Mouse (Mus musculus): ENCODE measurements around the gene Gm21650. TPM values are rescaled to one million over a fixed set of nuclear protein-coding genes. Genes with fewer than 3 reads are reported as not detected.
"Not testable (repeated sequence)": the region's sequence is repeated elsewhere in the genome, so short reads cannot be mapped to it uniquely, and the experiment has no call there.

Gm21650 gene
- not detected in 2 replicates for polyA plus RNA-seq (2015; fragmentation: Nextera tagmentation; extraction: Ambion mirVana)

DNA sequence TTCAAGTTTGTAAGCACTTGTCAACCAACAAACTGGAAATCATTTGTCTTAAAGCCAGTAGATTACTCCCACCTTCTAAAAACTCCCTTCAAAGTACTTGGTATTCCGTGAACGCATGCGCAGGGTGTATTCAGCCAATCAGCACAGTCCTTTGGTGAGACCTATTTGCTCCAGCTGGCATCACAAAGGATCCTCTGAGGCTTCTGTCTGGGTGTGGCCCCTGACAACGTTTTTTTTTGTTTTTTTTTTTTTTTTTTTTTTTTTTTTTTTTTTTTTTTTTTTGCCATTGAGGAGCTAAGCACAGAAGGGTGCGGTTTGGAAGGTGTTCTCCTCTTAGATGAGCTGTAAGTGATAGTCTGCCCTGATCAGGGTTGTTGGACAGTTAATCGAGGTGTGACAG lies at the start of gene Gm21650:
Gm21650 (plus strand) TSS at position 301 of the 400 bp plus-strand sequence.
- not testable (repeated sequence) for H3K9me3 ChIP-seq; H3K9ac ChIP-seq; H3K4me3 ChIP-seq; ATAC-seq (ENCODE audit: low read depth); H3K36me3 ChIP-seq; H3K27me3 ChIP-seq; H3K4me1 ChIP-seq (replicated peaks); H3K4me2 ChIP-seq; H3K27ac ChIP-seq (replicated peaks)
- no CpG with 5 or more reads among the region's 6 CpGs for WGBS
